Mouse (Mus musculus): ENCODE results near the gene Slc7a5.

Slc7a5 gene

DNA sequence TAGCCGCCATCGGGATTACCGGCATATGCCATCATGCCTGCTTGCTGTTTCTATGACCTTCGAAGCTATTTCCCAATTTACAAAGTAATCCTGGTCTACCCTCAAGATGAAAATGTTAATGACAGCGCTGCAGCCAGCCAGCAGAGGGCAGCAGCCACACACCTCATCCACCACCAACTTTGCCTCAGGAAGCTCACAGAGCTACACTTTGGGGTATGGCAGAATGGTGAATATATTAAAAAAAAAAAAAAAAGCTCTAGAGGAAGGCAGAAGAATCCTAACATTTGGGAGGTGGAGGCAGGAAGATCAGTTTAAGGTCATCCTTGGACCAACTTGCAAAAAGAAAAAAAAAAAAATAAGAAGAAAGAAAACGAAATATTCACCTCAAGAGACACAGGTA is 57.5 kb downstream of the Slc7a5 start:
- peak; percentile 84 for DNase-seq (ENCODE audit: low spot score)

DNA sequence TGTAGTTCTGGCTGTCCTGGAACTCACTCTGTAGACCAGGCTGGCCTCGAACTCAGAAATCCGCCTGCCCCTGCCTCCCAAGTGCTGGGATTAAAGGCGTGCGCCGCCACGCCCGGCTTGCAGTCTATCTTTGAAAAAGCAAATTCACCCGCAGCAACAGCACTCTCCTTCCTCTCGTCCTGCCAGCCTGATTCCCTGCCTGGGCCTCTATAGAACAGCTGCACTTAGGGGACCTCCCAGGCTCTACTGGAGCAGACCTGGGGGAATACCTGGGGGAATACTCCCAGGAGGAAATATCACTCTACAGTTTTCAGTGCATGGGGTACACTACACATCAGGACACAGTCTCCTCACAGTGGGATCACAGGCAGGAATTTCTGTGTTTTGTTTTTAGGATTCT is 58.2 kb downstream of the Slc7a5 start:
- peak; percentile 33 for DNase-seq (ENCODE audit: low spot score)

- DNase-seq (ENCODE audit: low spot score), result peak; percentile 36
Measured at GRCm38 (mm10) chr8:121848495-121848894, 59.0 kb downstream of the Slc7a5 start.

DNA sequence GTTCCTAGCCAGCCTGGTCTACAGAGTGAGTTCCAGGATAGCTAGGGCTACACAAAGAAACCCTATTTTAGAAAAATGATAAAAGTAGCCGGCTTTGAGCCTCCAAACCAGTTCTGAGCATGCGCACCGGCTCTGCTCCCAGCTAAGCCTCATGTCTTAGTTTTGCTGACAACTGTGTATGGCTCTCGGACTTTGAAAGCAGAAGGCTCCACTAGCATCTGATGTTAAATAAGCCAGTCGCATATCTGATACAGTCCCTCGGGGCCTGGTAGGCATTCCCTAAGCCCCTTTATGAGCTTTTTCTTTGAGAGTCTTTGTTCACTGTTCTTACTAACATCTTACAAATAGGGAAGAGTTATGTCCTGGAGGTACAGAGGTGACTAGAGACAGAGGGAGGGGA is 59.5 kb downstream of the Slc7a5 start:
- peak; percentile 33 for DNase-seq (ENCODE audit: low spot score)

DNA sequence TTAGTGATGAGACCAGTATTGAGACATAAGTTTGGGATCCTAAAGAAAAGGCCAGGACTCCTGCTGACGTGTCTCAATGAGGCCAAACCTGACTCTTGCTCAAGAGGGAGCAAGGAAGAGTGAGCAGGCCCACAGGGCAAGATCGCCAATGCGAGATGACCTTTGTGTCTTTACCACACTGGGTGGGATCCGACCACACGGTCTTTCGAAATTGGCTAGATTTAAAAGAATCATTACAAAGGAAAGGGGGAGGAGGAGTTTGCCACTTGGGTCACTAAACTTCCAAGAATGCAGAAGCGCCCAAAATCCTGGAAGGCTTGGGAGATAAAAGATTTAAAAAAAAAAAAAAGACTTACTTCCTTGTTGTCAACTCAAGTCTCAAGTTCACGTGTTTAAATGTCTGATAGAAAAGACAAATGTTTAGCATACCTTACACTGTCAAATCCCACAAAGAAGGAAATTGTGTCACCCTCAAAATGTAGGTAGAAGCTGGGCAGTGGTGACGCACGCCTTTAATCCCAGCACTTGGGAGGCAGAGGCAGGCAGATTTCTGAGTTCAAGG is 60.2 kb downstream of the Slc7a5 start:
- DNase-seq (ENCODE audit: low spot score), result peak; percentile 36

DNA sequence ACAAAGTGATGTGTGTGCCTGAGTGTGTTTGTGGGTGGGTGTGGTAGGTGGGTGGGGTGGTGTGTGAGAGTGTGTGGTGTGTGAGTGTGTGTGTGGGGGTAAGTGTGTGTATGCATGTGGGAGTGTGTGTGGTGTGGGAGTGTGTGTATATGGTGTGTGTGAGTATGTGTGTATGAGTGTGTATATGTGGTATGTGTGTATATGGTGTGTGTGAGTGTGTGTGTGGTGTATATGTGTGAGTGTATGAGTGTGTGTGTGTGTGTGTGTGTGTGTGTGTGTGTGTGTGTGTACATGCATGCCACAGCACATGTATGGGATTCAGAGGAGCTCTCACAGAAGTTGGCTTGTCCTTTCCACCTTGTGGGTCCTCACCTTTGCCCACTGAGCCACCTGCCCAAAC is 60.7 kb downstream of the Slc7a5 start:
- no peak for DNase-seq (ENCODE audit: low spot score)

GRCm38 (mm10) chr8:121844765-121845164 is 62.7 kb downstream of the Slc7a5 start:
- peak; percentile 37 for DNase-seq (ENCODE audit: low spot score)

GRCm38 (mm10) chr8:121843184-121843733 is 64.2 kb downstream of the Slc7a5 start:
- no peak for DNase-seq (ENCODE audit: low spot score)

DNA sequence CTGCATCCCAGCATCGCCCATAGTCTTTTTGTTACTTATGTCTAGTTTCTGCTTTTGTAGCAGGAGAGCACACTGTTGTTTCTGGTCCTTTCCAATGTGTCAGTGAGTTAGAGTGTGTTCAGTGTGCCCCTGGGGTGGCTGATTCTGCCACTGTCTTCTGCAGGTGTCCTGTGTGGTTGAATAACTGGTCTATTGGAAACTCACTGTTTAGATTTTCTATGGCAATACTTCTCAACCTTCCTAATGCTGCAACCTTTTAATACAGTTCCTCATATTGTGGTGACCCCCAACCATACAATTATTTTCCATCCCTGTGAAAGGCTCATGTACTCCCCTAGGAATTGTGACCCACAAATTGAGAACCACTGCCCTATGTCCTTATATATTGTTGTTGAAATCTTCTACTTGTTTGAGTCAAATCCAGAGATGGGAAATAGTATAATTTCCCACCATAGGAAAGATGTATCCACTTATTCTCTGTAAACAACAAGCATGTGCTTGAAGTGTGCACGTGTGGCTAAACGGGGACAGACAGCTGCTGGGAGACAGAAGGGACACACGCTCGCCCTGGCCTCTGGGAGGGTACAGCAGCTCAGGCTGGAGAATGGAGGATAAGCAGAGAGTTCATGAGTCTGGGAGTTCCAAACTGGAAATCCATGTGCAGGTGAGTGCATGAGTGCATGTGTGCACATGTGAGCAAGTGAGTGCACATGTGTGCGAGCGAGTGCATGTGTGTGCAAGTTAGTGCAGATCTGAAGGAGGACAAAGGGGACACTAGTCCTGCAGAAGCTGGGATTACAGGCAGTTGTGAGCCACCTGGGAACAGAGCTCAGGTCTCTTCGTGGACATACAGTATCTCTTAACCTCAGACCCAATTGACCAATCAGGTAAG is 65.2 kb downstream of the Slc7a5 start:
- peak; percentile 38 for DNase-seq (ENCODE audit: low spot score)

DNA sequence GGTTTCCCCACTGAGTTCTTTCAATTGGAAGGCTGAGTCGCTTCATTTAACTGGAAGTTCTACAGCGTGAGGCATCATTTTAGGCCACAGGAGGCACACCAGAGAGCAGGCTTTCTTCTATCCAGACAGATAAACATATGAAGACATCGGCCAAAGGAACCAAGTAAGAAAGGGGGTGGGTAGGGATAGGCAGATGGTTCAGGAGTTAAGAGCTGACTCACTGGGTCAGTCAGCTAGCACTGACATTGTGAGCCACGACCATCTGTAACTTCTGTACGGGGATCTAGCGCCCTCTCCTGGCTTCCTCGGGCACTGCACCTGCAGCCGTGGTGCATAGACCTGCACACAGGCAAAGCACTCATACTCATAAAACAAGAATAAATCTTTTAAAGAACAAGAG is 66.3 kb downstream of the Slc7a5 start:
- DNase-seq (ENCODE audit: low spot score), result peak; percentile 85

DNA sequence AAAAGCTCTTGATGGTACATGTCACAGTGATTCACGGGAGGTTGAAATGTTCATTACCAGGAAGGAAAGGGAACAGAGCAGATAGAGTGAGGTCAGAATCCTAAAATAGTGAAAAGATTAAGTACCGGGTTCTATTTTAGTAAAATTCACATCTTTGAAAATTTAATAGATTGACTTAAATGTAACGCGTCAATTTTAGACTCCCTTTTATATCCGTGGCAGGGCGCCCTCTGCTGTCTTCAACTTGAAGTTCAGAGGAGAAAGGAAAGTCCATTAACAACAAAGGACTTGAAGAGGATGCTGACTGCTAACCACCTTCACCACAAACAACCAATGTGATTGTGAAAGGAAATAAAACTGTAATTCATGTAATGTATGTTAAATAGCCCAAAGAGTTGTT is 75.0 kb downstream of the Slc7a5 start:
- peak; percentile 84 for DNase-seq (ENCODE audit: low spot score)

DNA sequence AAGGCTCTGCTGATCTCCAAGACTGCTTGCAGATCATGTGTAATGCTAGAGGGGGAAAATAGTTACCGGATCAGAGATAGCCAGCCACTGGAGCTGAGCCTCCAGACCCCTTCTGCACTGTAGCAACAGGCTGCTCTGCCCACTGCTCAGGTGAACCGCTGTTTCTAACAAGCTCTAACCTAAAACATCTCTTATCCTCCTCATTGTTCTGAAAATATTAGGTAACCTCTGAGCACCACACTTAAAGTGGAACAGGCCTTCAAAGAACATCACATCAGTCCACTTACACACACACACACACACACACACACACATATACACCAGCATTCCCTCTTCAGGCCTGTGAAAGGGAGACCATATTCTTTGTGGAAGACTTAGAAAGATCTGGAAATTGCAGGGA is 75.4 kb downstream of the Slc7a5 start:
- DNase-seq (ENCODE audit: low spot score), result peak; percentile 22
